Mouse (Mus musculus) forebrain, postnatal 0 days (tissue): Measurements from ENCODE around the gene Slc28a2. TPM values are rescaled to one million over a fixed set of nuclear protein-coding genes. Genes with fewer than 3 reads are reported as not detected.
"Not testable (repeated sequence)": the region's sequence is repeated elsewhere in the genome, so short reads cannot be mapped to it uniquely, and the experiment has no call there.

Source experiments
- ATAC-seq: fragments of 200-750 bp; cut with Nextera tagmentation; 2 replicates; pipeline ENCODE4 v1.8.0; 2017; ENCODE audit warnings: mild to moderate bottlenecking, moderate library complexity
- DNase-seq: peaks from one replicate; pipeline ENCODE4 v3.0.0-alpha.2; 2015
- H3K27ac ChIP-seq: fragments of 300-500 bp; sonication (generic); 2 replicates; pipeline ENCODE4 v1.5.1; 2014; ENCODE audit warnings: low read depth, mild to moderate bottlenecking, antibody characterized with exemption, low read length, moderate library complexity, mixed read lengths
- H3K27me3 ChIP-seq: fragments of 300-500 bp; sonication (generic); 2 replicates; pipeline ENCODE4 v1.6.1; 2014; ENCODE audit warnings: mild to moderate bottlenecking, low read length, mixed read lengths; ENCODE audit not compliant: insufficient read depth
- H3K36me3 ChIP-seq: fragments of 300-500 bp; sonication (generic); 2 replicates; pipeline ENCODE4 v1.6.1; 2014; ENCODE audit warnings: mild to moderate bottlenecking, moderate library complexity; ENCODE audit not compliant: insufficient read depth
- H3K4me1 ChIP-seq: fragments of 300-500 bp; sonication (generic); 2 replicates; pipeline ENCODE4 v1.6.1; 2014; ENCODE audit warnings: antibody characterized with exemption; ENCODE audit not compliant: insufficient read depth
- H3K4me2 ChIP-seq: fragments of 300-500 bp; sonication (generic); 2 replicates; pipeline ENCODE4 v1.6.1; 2014; ENCODE audit warnings: low read depth, mild to moderate bottlenecking, moderate library complexity
- H3K4me3 ChIP-seq: fragments of 300-500 bp; sonication (generic); 2 replicates; pipeline ENCODE4 v1.5.1; 2014; ENCODE audit warnings: low read depth, low read length, mixed read lengths
- H3K9ac ChIP-seq: fragments of 300-500 bp; sonication (generic); 2 replicates; pipeline ENCODE4 v1.6.1; 2014; ENCODE audit warnings: mild to moderate bottlenecking
- H3K9me3 ChIP-seq: fragments of 300-500 bp; sonication (generic); 2 replicates; pipeline ENCODE4 v1.6.1; 2016; ENCODE audit warnings: low read length
- CTCF ChIP-seq: sonication (generic); IDR thresholded peaks from 2 replicates; pipeline ENCODE4 v1.5.1; 2016; ENCODE audit warnings: antibody characterized with exemption, control low read depth, low read depth
- WGBS: fragments of 180-500 bp; shearing (Covaris S2); extraction: QIAGEN DNeasy Blood & Tissue Kit; methylation state at CpG from one replicate; pipeline ENCODE4 v1.1.7; 2014; 5-methylcytosine and 5-hydroxymethylcytosine counted together
- polyA plus RNA-seq: library from polyadenylated mRNA; unstranded; fragments of >200 nt; fragmentation: Nextera tagmentation; extraction: Ambion mirVana; gene quantifications from 2 replicates; pipeline ENCODE4 v1.2.1, GENCODE M21; 2015
- total RNA-seq: library from RNA; depleted of rRNA; stranded (reverse); fragments of >200 nt; gene quantifications from 2 replicates; pipeline ENCODE4 v1.2.3, GENCODE M21; 2014

The Slc28a2 gene
- total and polyA plus RNA-seq, 2 experiments from 2014 or later, result 0.05 to 0.15 TPM

DNA sequence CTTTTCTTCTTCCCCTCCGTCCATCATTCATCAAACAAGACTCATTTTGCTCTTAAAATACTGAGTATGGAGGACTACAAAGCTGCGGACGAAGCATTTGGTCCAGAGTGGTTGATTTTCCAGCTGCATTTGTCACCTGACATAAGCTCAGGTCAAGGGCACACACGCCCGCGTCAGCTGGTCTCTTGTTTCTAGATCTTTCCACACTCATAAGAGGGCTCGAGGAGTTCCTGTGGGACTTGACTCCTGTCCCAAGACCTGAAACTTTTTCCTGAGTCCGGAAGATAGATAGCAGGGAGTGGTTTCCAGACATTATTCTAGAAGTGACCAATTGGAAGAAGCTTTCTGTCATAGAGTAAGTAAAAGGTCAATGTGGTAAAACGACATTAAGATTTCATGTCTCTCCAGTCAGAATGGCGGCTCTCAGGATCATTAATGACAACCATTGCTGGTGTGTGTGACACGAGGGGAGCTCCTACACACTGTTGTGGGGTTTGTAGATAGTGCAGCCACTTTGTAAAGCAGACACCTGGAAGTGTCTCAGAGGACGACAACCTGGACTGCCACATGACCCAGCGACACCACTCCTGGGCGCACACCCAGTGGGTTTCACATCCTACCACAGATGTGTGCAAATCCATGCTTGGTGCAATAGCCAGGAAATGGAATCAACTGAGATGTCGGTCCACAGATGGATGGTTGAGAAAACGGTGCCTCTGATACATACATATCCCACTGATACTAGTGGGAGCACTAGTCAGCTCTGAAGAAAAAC, 44.8 kb upstream of the Slc28a2 start:
- H3K9me3 ChIP-seq, result no peaks in the 10 kb centered on the region
- DNase-seq (no peak), ATAC-seq (no peak)
- no peak overlapping the region for H3K4me2 ChIP-seq
- TF ChIP-seq CTCF, result no peak
- H3K9ac ChIP-seq, result no peak overlapping the region
- H3K36me3 ChIP-seq, result no peaks in the 10 kb centered on the region
- H3K4me3 ChIP-seq, result no peak overlapping the region
- WGBS, result 78% methylated on average over 16 of the region's 16 CpGs
- no peaks in the 10 kb centered on the region for H3K4me1 ChIP-seq
- H3K27me3 ChIP-seq, result no peaks in the 10 kb centered on the region
- H3K27ac ChIP-seq, result no peak overlapping the region

DNA sequence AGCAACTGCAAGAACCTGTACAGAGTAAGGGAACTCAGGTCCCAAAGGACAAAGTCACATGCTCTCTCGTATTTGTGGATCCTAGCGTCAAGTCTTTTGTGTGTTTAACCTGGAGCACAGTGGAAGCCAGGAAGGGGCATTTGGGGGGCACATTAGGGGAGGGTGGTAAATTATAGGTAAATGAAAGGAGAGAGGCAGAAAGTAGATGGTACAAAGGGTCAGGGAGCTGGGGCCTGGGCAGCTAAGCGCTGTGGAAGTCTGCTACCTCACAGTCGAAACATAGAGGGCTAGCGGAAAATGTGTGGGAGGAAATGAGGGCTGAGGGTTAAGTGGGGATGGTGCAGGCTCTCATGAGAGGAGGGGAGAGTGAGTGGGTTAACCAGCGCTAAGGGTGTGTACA, 44.2 kb upstream of the Slc28a2 start:
- no peaks in the 10 kb centered on the region for H3K27me3 ChIP-seq
- H3K4me2 ChIP-seq, result no peak overlapping the region
- 82% methylated on average over 6 of the region's 6 CpGs for WGBS
- no peak for DNase-seq
- no peak for TF ChIP-seq CTCF
- no peaks in the 10 kb centered on the region for H3K36me3 ChIP-seq
- no peak overlapping the region for H3K27ac ChIP-seq
- H3K4me3 ChIP-seq, result no peak overlapping the region
- H3K9ac ChIP-seq, result no peak overlapping the region
- ATAC-seq, result no peak
- no peaks in the 10 kb centered on the region for H3K9me3 ChIP-seq
- H3K4me1 ChIP-seq, result no peaks in the 10 kb centered on the region

DNA sequence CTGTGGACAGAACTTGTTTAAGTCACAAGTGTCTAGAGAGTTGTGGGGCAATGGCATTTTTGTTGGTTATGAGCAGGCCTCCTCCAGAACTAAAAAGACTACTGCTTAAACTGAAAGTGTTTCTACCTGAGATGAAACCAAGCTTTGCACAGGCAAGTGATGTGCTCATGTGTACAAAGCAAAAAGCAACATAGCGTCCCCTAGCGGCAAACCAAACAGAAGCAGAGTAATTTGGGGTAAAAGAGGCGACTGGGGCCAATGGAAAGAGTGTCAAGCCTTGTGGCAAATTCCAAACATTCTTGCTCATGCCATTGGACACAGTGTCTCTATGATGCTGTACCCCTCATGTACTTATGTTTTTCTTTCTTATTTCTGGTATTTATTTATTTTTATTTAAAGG, 41.2 kb upstream of the Slc28a2 start:
- H3K4me1 ChIP-seq, result no peaks in the 10 kb centered on the region
- ATAC-seq (no peak), DNase-seq (no peak)
- no peaks in the 10 kb centered on the region for H3K36me3 ChIP-seq
- no peak overlapping the region for H3K9ac ChIP-seq
- no peaks in the 10 kb centered on the region for H3K9me3 ChIP-seq
- no peak overlapping the region for H3K27ac ChIP-seq
- H3K4me3 ChIP-seq, result no peak overlapping the region
- no peak overlapping the region for H3K4me2 ChIP-seq
- no peaks in the 10 kb centered on the region for H3K27me3 ChIP-seq
- TF ChIP-seq CTCF, result no peak
- WGBS, result 52% methylated on average over 3 of the region's 3 CpGs

DNA sequence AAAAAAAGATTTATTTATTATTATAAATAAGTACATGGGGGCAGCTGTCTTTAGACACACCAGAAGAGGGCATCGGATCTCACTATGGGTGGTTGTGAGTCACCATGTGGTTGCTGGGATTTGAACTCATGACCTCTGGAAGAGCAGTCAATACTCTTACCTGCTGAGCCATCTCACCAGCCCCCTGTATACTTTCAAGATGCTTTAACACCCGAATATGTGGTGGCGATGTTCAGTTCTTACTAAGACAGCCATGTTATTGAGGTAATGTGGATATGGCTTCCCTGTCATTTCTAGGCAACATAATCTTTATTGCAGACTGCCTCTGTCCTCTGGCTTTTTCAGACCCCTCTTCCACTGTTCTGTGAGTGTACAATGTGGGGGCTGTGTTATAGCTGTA, 39.1 kb upstream of the Slc28a2 start:
- not testable (repeated sequence) for H3K27ac ChIP-seq
- 94% methylated on average over 3 of the region's 3 CpGs for WGBS

GRCm38 (mm10) chr2:122396150-122396549, 30.1 kb upstream of the Slc28a2 start:
- H3K4me3 ChIP-seq, result no peak overlapping the region
- no peak overlapping the region for H3K4me2 ChIP-seq
- TF ChIP-seq CTCF, result no peak
- H3K27me3 ChIP-seq, result no peaks in the 10 kb centered on the region
- H3K9ac ChIP-seq, result no peak overlapping the region
- 100% methylated on average over 1 of the region's 1 CpGs for WGBS
- ATAC-seq (no peak), DNase-seq (no peak)
- H3K27ac ChIP-seq, result no peak overlapping the region
- no peaks in the 10 kb centered on the region for H3K36me3 ChIP-seq
- no peaks in the 10 kb centered on the region for H3K4me1 ChIP-seq
- no peaks in the 10 kb centered on the region for H3K9me3 ChIP-seq

More for the DNA sequence above, 39.1 kb upstream of the Slc28a2 start:
- H3K4me2 ChIP-seq, DNase-seq, H3K36me3 ChIP-seq, H3K9me3 ChIP-seq, H3K27me3 ChIP-seq, H3K4me1 ChIP-seq, H3K4me3 ChIP-seq, H3K9ac ChIP-seq, ATAC-seq: not testable (repeated sequence)

DNA sequence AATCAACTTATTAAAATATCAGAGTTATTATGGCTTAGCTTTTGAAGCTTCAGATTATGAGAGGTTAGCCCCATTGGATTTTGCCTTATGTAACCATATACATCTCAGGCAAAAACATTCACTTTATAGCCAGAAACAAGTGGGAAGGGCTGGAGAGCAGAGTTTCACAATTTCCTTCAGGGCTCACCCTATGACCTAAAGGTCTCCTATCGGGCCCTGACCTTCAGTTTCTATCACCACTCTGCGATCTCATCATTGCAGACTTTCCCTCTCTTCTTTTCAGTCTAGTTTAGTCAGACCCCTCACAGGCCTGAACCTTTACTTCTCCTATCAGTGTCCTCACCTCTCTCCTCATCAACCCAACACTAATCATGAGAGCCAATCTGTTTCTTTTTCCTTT, 18.7 kb upstream of the Slc28a2 start:
- Histone ChIP-seq H3K4me2 (no peak overlapping the region), H3K27ac (no peak overlapping the region), H3K27me3 (no peaks in the 10 kb centered on the region), H3K4me3 (no peak overlapping the region), H3K9ac (no peak overlapping the region), H3K9me3 (no peaks in the 10 kb centered on the region), H3K36me3 (no peaks in the 10 kb centered on the region), H3K4me1 (no peaks in the 10 kb centered on the region)
- DNase-seq (no peak), ATAC-seq (no peak)
- no peak for TF ChIP-seq CTCF
- WGBS, result 84% methylated on average over 2 of the region's 2 CpGs

GRCm38 (mm10) chr2:122408928-122409327, 17.3 kb upstream of the Slc28a2 start:
- 78% methylated on average over 7 of the region's 7 CpGs for WGBS
- no peak overlapping the region for H3K27ac ChIP-seq
- no peaks in the 10 kb centered on the region for H3K36me3 ChIP-seq
- no peak overlapping the region for H3K4me3 ChIP-seq
- H3K4me2 ChIP-seq, result no peak overlapping the region
- DNase-seq (no peak), ATAC-seq (no peak)
- no peak for TF ChIP-seq CTCF
- H3K4me1 ChIP-seq, result no peaks in the 10 kb centered on the region
- no peak overlapping the region for H3K9ac ChIP-seq
- H3K27me3 ChIP-seq, result no peaks in the 10 kb centered on the region
- no peaks in the 10 kb centered on the region for H3K9me3 ChIP-seq

GRCm38 (mm10) chr2:122426645-122427044, 368 bp downstream of the Slc28a2 start:
- not testable (repeated sequence) for H3K9ac ChIP-seq, H3K27me3 ChIP-seq, H3K36me3 ChIP-seq, H3K4me3 ChIP-seq, H3K4me2 ChIP-seq, ATAC-seq, DNase-seq, H3K4me1 ChIP-seq, H3K9me3 ChIP-seq, H3K27ac ChIP-seq
- 88% methylated on average over 2 of the region's 2 CpGs for WGBS

DNA sequence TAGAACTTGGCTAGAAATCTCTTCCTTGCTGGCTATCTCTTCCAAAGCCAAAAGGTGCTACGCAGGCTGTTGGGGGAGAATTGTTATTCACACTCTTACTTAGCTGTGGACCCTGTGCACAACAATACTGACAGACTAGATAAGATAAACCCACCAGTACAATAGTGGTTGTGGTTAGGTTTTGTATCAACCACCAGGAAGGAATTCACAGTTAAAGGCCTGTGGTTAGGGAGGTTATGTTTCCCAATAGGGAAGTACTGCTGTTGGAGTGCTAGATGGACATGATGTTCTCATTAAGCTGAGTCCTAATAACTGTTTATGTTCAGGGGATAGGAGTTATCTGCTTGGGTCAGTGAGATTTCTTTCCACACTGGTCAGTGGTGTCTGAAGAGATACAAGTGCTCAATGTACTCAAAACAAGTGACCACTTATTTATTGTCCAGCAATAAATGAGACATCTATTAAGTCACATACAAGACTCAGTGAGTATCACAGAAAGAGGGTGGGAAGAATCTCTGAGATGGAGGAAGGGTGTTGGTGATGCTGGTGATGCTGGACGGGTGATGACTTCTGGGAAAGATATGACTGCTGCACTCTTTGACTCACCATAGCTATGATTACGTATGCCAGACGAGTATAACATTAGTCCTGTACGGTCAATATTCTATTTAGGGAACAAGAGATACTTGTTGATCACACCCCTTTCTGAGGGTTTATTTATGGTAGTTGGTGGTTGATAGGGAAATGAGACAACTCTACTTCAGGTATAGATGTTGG, 12.6 kb downstream of the Slc28a2 start:
- H3K9me3 ChIP-seq, result not testable (repeated sequence)
- 95% methylated on average over 5 of the region's 5 CpGs for WGBS

DNA sequence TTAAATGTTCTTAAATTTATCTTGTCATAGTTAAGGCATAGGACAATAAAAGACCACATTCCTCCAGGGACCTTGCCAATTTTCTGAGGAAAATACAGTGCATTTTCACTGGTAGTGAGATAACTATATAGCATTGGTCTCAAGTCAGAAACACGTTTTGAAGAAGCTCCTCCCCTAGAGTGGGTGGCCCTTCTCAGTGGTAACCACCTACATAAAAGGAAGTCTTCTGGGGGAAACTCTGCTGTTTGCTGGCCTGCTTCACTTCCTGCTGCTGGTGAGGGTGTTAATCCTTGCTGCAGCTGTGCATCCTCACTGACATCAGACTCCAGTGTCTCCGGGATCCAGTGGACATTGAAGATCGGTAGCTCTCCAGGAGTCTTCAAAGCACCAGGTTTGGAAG, 14.2 kb downstream of the Slc28a2 start:
- not testable (repeated sequence) for H3K27ac ChIP-seq, ATAC-seq, H3K4me2 ChIP-seq, H3K27me3 ChIP-seq, H3K36me3 ChIP-seq, H3K9me3 ChIP-seq, H3K4me3 ChIP-seq, H3K9ac ChIP-seq, H3K4me1 ChIP-seq, DNase-seq
- 14% methylated on average over 1 of the region's 3 CpGs for WGBS

More for the DNA sequence above, 12.6 kb downstream of the Slc28a2 start:
- ATAC-seq, H3K9ac ChIP-seq, H3K4me1 ChIP-seq, H3K27me3 ChIP-seq, H3K36me3 ChIP-seq, DNase-seq, H3K4me3 ChIP-seq, H3K4me2 ChIP-seq, H3K27ac ChIP-seq: not testable (repeated sequence)
